Mouse (Mus musculus) telencephalon, adult 2 months (tissue): ENCODE measurements around the gene Pitpnm2.
"Not testable (repeated sequence)": the region's sequence is repeated elsewhere in the genome, so short reads cannot be mapped to it uniquely, and the experiment has no call there.

Experiments
- DNase-seq: peaks from one replicate; pipeline ENCODE4 v3.0.0-alpha.2; 2011; ENCODE audit warnings: low read depth, low spot score

The Pitpnm2 gene

DNA sequence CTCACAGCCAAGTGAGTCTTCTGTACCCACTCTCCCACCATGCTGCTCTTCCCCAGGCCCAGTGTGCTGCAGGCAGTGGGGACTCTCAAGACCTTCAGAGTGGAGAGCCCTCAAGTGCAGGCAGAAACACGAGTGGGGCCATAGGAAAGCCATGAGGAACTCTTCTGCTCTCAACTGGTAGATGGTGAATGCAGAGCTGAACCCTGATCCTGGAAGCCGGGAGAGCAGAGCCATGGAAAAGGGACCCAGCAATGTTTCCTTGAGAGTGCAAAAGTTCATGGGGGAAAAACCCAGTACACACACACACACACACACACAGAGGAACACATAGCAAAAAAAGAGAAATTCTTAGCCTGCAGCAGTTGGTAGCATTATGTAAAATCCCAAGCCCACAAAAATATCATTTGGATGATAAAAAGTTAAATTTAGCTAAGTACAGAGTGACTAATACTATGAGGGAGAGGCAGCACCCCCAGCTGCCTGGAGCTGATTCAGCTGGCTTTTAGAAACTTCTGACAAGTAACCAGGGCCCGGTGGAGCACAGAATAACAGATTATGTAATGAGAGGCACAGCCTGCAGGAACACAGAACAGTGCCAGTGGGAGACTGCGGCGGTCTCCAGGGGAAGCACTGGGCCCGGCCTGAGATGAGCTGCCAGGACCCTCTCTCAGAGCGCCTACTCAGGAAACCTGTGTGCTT lies 28.4 kb downstream of the Pitpnm2 start:
- peak; percentile 98 for DNase-seq

DNA sequence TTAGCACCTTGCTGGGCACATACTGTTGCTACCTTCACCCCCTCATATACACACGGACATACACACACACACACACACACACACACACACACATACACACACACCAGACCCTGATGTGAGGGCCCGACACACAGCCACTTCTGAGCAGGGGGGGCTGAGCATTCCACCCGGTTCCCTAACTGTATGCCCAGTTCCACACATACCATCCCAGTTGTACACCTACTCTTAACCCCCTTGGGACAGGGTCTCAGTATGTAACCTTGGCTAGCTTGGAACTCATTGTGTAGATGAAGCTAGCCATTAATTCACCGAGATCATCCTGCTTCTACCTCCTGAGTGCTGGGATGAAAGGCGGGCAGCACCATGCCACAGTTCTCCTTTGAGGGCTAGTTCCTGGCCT lies 29.0 kb downstream of the Pitpnm2 start:
- no peak for DNase-seq

- no peak for DNase-seq
These were observed 30.1 kb downstream of the Pitpnm2 start for GRCm38 (mm10) chr5:124219431-124219830.

GRCm38 (mm10) chr5:124218986-124219385 lies 30.6 kb downstream of the Pitpnm2 start:
- no peak for DNase-seq

- DNase-seq = peak; percentile 83
These were observed 31.9 kb downstream of the Pitpnm2 start for GRCm38 (mm10) chr5:124217566-124218249.

DNA sequence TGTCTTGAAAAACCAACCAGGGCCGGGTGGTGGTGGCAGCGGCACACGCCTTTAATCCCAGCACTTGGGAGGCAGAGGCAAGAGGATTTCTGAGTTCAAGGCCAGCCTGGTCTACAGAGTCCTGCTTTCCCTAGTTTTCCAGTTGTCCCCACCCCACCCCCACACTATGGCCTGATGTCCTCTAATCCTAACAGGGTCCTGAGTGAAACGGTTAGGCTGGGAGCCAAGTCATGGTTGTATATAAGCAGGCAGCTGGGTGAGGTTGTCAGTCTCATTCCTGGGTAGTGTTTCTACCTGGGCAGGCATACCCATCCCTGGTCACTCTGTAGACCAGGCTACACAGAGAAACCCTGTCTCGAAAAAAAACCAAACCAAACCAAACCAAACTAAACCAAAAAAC lies 32.5 kb downstream of the Pitpnm2 start:
- DNase-seq = not testable (repeated sequence)

DNA sequence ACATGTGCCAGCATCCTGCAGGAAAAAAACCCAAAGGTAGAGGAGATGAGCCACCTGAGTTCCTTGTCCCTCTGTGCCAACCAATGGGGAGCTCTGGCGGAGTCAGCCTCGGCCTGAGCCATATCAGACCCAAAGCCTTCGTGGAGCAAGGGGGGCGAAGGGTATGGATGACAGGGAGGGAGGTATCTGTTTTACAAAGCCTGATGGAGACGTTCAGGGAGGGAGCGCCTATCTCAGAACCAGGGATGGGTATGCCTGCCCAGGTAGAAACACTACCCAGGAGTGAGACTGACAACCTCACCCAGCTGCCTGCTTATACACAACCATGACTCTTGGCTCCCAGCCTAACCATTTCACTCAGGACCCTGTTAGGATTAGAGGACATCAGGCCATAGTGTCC lies 33.2 kb downstream of the Pitpnm2 start:
- no peak for DNase-seq

GRCm38 (mm10) chr5:124215647-124216046 lies 33.9 kb downstream of the Pitpnm2 start:
- DNase-seq = no peak

- DNase-seq = no peak
These were observed 34.9 kb downstream of the Pitpnm2 start for GRCm38 (mm10) chr5:124214516-124215145.

- DNase-seq = no peak
These were observed 35.7 kb downstream of the Pitpnm2 start for GRCm38 (mm10) chr5:124213588-124214469.

- DNase-seq = no peak
These were observed 37.9 kb downstream of the Pitpnm2 start for GRCm38 (mm10) chr5:124211669-124212068.

DNA sequence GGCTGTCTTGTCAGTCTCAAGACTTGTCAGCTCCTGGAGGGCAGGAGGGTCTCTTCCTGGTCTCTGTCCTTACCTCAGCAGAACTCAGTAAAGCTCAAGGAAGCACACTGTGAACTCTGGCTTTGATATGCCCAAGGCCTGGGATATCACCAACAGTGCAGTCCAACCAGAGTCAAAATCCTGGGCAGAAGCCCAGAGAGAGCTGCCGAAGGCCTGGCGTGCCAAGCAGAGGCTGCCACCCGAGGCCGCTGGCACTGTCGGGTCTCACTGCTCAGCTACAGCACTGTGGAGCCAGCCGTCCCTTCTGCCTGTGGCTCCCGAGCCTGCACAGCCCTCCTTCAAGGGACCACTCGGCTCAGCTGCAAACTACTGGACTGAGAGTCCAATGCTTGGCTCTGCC lies 38.3 kb downstream of the Pitpnm2 start:
- DNase-seq = no peak

- DNase-seq = no peak
These were observed 39.1 kb downstream of the Pitpnm2 start for GRCm38 (mm10) chr5:124210281-124211016.

GRCm38 (mm10) chr5:124209850-124210249 lies 39.7 kb downstream of the Pitpnm2 start:
- no peak for DNase-seq

DNA sequence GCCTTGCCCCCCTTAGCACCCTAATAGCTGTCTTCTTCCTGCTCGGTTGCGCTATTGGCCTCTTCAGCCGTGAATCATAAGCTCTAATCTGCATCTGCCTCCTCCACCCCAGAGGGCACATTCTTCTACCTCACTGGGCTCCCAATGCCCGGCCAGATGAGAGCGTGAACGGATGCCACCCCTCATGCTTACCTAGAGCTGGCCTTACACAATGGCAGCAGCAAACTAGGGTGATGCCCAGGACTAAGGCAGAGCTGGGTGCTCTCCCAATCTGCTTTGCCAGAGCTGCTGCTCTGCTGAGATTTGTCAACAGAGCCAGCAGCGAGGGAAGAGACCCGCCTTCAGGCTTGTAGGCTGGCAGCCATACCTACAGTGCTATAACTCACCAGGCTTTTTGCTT lies 41.5 kb downstream of the Pitpnm2 start:
- DNase-seq = no peak

DNA sequence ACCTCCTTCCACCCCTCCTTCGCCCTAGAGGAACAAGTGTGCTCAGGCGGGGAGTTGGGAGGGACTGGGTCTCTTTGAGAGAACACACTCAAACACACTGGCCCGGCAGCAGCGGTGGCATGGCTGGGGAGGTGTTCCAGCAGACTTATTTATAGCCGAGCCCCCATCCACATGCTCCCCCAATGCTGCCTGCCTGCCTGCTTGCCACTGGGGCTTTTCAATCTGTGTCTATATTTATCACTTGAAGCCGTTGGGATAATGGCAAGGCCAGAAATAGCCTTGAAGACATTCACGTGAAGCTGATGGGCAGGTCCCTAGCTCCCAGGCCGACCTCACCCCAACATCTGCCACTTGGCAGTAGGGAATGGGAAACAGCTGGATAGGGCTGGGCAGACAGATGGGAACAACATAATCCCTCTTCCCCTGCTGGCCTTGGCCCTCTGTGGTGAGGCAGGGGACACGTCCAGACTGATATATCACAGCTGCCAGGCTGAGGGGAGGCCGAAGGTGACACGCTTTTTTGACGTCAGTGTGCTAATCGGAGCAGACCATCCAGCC lies 43.0 kb downstream of the Pitpnm2 start:
- no peak for DNase-seq

DNA sequence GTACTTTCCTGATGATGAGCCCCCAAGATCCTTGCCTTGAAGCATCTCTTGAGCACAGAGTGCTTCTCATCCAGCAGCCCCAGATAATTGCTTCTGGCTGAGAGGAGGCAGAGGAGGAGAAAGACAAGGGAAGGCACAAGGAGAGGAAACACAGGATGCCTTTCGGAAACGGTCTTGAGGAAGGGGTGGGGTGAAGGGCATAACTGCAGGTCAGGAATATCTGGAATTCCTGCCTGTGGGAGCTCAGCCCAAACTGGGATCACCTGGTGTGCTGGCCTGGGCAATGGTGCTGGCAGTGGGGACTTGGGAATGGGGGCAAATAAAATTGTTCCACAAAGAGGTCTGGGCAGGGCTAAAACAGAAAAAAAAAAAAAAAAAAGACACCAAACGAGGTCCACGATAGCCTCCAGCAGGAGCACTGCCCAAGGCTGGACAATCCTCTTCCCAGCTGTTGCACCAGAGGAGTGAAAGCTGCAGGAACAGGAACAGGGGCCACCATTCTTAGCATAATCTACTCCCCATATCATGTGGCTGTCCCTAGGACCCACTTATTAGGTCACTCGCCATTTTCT lies 43.7 kb downstream of the Pitpnm2 start:
- no peak for DNase-seq

- DNase-seq = no peak
These were observed 44.3 kb downstream of the Pitpnm2 start for GRCm38 (mm10) chr5:124205211-124205610.

- no peak for DNase-seq
These were observed 45.3 kb downstream of the Pitpnm2 start for GRCm38 (mm10) chr5:124204127-124204794.

DNA sequence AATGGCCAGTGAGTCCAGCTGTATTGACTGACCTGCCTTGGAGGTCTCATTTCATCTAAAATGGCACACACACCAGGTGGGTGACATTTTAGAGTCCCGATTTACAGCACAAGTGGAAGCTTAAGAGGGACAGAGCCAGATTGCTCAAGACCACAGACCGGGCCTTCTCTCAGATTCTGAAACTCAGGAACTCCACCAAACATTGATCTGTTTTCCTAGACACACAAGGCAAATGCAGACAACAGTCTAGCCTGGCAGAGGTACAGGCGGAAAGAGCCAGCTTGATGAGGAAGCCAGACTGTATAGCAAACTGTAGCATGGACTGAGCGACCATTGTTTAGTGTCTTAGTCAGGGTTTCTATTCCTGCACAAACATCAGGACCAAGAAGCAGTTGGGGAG lies 46.3 kb downstream of the Pitpnm2 start:
- DNase-seq = no peak
